Mouse (Mus musculus) frontal cortex, postnatal 10 days (tissue): ENCODE measurements around the gene Sec1.

Experiments used
- DNase-seq, 2 experiments: peaks; one replicate each; pipeline ENCODE4 v3.0.0; 2022; ENCODE audit warnings: low spot score in 2 of 2, mixed read lengths in 1 of 2

Sec1 gene

GRCm38 (mm10) chr7:45693921-45694591, at the start of gene Sec1:
TSS of gene Sec1 (minus strand) at chr7:45694402.
- no peak for DNase-seq

- DNase-seq, result peak; percentile 52 to 67
Measured at GRCm38 (mm10) chr7:45742338-45742737, 48.1 kb upstream of the Sec1 start.

DNA sequence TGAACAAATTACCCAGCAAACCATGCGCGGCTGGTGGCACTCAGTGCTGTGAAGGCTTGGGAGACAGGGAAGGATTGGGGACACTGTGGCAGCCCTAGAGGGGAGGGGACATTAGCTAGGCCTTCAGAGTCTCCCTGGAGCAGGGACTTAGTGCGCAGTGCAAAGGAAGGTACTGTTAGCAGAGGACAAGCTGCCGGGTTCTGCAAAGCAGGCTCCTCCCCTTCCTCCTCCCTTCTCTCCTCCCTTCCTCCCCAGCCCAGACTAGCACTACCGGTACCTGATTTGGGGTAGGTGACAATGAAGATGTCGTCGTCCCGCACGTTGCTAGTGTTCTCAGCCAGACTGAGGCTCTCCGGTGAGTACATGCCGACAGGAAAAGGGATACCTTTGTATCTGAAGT, 47.6 kb upstream of the Sec1 start:
- DNase-seq, result no peak

GRCm38 (mm10) chr7:45741308-45741707, 47.1 kb upstream of the Sec1 start:
- no peak for DNase-seq

- no peak for DNase-seq
Measured at GRCm38 (mm10) chr7:45739820-45740219, 45.6 kb upstream of the Sec1 start.

- DNase-seq, result peak in 1 of 2 experiments; percentile 79
Measured at GRCm38 (mm10) chr7:45739162-45739763, 45.1 kb upstream of the Sec1 start.

- DNase-seq, result no peak
Measured at GRCm38 (mm10) chr7:45733477-45733876, 39.3 kb upstream of the Sec1 start.

- DNase-seq, result no peak
Measured at GRCm38 (mm10) chr7:45730727-45731431, 36.7 kb upstream of the Sec1 start.

GRCm38 (mm10) chr7:45727625-45728024, 33.4 kb upstream of the Sec1 start:
- no peak for DNase-seq

- no peak for DNase-seq
Measured at GRCm38 (mm10) chr7:45726419-45726818, 32.2 kb upstream of the Sec1 start.

- no peak for DNase-seq
Measured at GRCm38 (mm10) chr7:45725713-45726112, 31.5 kb upstream of the Sec1 start, which contains the start of gene Spaca4. TSS of gene Spaca4 (minus strand) at chr7:45725813.

DNA sequence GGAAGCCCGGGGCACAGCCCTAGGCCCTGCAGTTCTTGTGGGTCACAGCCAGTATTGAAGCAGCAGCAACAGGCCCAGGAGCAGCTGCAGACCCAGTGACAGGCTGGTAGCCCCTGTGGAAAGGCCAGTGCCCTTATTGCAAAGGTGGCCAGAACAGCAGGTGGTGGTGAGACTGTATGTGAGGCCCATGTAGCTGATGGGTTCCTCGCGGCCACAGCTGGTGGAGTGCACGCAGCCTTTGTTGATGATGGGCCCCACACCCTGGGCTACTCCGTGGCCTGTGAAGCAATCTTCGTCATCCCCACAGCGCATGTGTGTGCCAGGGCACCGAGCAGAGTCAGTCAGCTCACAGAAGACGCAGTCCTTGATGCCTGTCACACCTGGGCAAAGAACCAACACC, 30.9 kb upstream of the Sec1 start:
- DNase-seq, result no peak

- no peak for DNase-seq
Measured at GRCm38 (mm10) chr7:45723781-45724180, 29.6 kb upstream of the Sec1 start.

DNA sequence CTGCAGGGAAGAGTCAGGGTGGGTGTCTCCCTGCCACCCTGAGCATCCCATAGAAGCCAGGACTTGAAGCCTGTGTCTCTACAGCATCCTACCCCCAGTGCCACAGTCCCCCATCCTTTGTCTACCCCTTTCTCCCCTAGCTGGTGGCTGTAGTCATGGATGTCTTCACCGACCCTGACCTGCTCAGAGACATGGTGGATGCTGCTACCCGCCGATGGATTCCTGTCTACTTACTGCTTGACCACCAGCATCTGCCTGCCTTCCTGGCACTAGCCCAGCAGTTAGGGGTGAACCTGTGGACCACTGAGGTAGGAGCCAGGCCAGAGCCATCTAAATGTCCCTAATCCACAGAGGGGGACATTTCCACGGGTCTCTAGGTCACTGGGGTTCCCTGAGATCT, 29.1 kb upstream of the Sec1 start:
- no peak for DNase-seq

- DNase-seq, result no peak
Measured at GRCm38 (mm10) chr7:45722348-45722713, 28.1 kb upstream of the Sec1 start.

- DNase-seq, result no peak
Measured at GRCm38 (mm10) chr7:45721642-45722347, 27.6 kb upstream of the Sec1 start.

GRCm38 (mm10) chr7:45721234-45721571, 27.0 kb upstream of the Sec1 start:
- DNase-seq, result no peak

DNA sequence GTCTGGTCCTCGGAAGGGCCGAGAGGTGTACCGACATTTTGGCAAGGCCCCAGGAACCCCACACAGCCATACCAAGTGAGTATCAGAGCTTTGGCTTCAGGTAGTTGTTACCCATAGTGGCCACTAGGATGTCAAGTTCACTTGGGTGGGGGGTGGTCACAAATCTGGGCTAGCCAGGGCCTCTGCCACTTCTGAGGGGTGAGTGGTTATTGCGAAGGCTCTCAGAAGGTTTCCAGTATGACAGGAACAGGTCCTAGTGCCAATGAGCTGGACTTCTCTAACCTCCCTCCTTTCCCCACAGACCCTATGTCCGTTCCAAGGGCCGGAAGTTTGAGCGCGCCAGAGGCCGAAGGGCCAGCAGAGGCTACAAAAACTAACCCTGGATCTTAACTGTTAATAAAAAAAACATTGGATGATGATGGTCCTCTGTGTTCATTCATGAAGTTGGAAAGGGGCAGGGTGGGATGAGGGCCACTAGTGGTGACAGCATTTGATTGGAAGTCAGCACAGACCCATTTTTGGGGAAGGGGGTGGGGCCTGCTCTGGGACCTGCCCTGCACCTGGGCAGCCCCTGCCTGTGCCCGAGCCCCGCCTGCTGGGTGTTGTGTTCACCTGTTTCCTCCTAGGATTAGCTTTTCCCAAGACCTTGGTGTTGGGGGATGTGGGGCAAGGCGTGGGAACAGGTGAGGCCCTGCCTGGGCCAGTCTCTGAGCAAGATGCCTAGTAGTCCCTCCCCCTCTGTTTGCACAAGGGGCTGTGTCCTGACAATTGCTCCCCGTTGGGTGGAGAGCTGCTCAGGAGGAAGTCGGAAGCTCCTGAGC, 26.4 kb upstream of the Sec1 start, which contains the start of gene Fam83e:
TSS of gene Fam83e (plus strand) at position 800 of the 821 bp plus-strand sequence.
- no peak for DNase-seq

GRCm38 (mm10) chr7:45719738-45720412, 25.7 kb upstream of the Sec1 start:
- no peak for DNase-seq

GRCm38 (mm10) chr7:45719180-45719579, 25.0 kb upstream of the Sec1 start:
- DNase-seq, result peak in 1 of 2 experiments; percentile 12

DNA sequence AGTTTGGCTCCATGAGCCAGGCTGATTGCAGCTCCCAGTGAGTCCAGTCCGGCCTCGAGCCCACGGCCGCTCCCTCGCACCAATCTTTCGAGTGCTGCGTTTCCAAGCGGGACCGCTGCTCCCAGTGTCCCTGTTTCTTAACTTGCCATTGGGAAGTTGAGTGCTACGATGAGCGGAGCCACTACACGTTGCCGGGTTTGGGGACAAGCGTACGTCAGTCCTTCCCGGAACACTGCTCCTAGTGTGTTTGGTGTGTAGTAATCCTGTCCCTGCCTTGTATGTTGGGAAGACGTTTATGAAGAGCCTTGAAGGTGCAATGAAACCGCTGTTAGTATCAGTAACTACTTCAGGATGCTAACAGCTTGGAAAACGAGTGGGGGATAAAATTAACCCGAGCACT, 24.1 kb upstream of the Sec1 start:
- no peak for DNase-seq
